Mouse (Mus musculus): Measurements from ENCODE around the gene Cacna1c. TPM values are rescaled to one million over a fixed set of nuclear protein-coding genes. Genes with fewer than 3 reads are reported as not detected.
A peak's percentile ranks its signal among the peaks of the same experiment; 100 is the strongest.

Cacna1c gene
- polyA plus RNA-seq, 1 experiment: 16.7 TPM

GRCm38 (mm10) chr6:118899688-118900087 is 296.5 kb downstream of the Cacna1c start:
- 89% methylated on average over 8 of the region's 8 CpGs for WGBS

GRCm38 (mm10) chr6:118897101-118897500 is 299.1 kb downstream of the Cacna1c start:
- H3K4me3 ChIP-seq (replicated peaks; ENCODE audit: insufficient read depth, low read depth, low read length): no peak overlapping the region
- H3K27me3 ChIP-seq (ENCODE audit: control insufficient read depth, insufficient read depth, low read length): no peaks in the 10 kb centered on the region
- TF ChIP-seq CTCF (IDR thresholded peaks at IDR 0.05; ENCODE audit: borderline replicate concordance, insufficient read depth, low read depth, low read length) (no peak), POLR2A (IDR thresholded peaks at IDR 0.05; ENCODE audit: borderline replicate concordance, insufficient read depth, low read length) (no peak)
- DNase-seq: peak; percentile 39 to 40
- peaks cover 25% of the 10 kb centered on the region for H3K4me1 ChIP-seq (ENCODE audit: control insufficient read depth, insufficient read depth, low read length)
- no peak overlapping the region; the same call in 1 of the 2 replicates for H3K27ac ChIP-seq (ENCODE audit: insufficient read depth, low read length)
- WGBS: 19% methylated on average over 5 of the region's 5 CpGs

More at GRCm38 (mm10) chr6:118899688-118900087, 296.5 kb downstream of the Cacna1c start:
- peaks cover 12% of the 10 kb centered on the region for H3K4me1 ChIP-seq (ENCODE audit: control insufficient read depth, insufficient read depth, low read length)
- TF ChIP-seq POLR2A (IDR thresholded peaks at IDR 0.05; ENCODE audit: borderline replicate concordance, insufficient read depth, low read length): no peak
- no peak for TF ChIP-seq CTCF (IDR thresholded peaks at IDR 0.05; ENCODE audit: borderline replicate concordance, insufficient read depth, low read depth, low read length)
- no peak overlapping the region for H3K27ac ChIP-seq (ENCODE audit: insufficient read depth, low read length)
- no peak for DNase-seq
- H3K27me3 ChIP-seq (ENCODE audit: control insufficient read depth, insufficient read depth, low read length): no peaks in the 10 kb centered on the region
- no peak overlapping the region for H3K4me3 ChIP-seq (replicated peaks; ENCODE audit: insufficient read depth, low read depth, low read length)

GRCm38 (mm10) chr6:118894043-118894442 is 302.2 kb downstream of the Cacna1c start:
- WGBS: 63% methylated on average over 6 of the region's 6 CpGs
- TF ChIP-seq POLR2A (IDR thresholded peaks at IDR 0.05; ENCODE audit: borderline replicate concordance, insufficient read depth, low read length) (no peak), CTCF (IDR thresholded peaks at IDR 0.05; ENCODE audit: borderline replicate concordance, insufficient read depth, low read depth, low read length) (no peak)
- Histone ChIP-seq H3K4me3 (replicated peaks; ENCODE audit: insufficient read depth, low read depth, low read length) (no peak overlapping the region), H3K27ac (ENCODE audit: insufficient read depth, low read length) (no peak overlapping the region), H3K27me3 (ENCODE audit: control insufficient read depth, insufficient read depth, low read length) (no peaks in the 10 kb centered on the region), H3K4me1 (ENCODE audit: control insufficient read depth, insufficient read depth, low read length) (peaks cover 23% of the 10 kb centered on the region)
- no peak for DNase-seq

- 85% methylated on average over 4 of the region's 4 CpGs for WGBS
- DNase-seq: no peak
Measured at GRCm38 (mm10) chr6:118889441-118889840, 306.8 kb downstream of the Cacna1c start.

GRCm38 (mm10) chr6:118887032-118887431 is 309.2 kb downstream of the Cacna1c start:
- Histone ChIP-seq H3K27me3 (ENCODE audit: control insufficient read depth, insufficient read depth, low read length) (no peaks in the 10 kb centered on the region), H3K4me1 (ENCODE audit: control insufficient read depth, insufficient read depth, low read length) (peaks cover 31% of the 10 kb centered on the region)

More at GRCm38 (mm10) chr6:118889441-118889840, 306.8 kb downstream of the Cacna1c start:
- Histone ChIP-seq H3K27me3 (ENCODE audit: control insufficient read depth, insufficient read depth, low read length) (no peaks in the 10 kb centered on the region), H3K4me1 (ENCODE audit: control insufficient read depth, insufficient read depth, low read length) (peaks cover 40% of the 10 kb centered on the region), H3K4me3 (replicated peaks; ENCODE audit: insufficient read depth, low read depth, low read length) (no peak overlapping the region), H3K27ac (ENCODE audit: insufficient read depth, low read length) (no peak overlapping the region)
- TF ChIP-seq POLR2A (IDR thresholded peaks at IDR 0.05; ENCODE audit: borderline replicate concordance, insufficient read depth, low read length): no peak
- no peak for TF ChIP-seq CTCF (IDR thresholded peaks at IDR 0.05; ENCODE audit: borderline replicate concordance, insufficient read depth, low read depth, low read length)

GRCm38 (mm10) chr6:118884961-118885360 is 311.3 kb downstream of the Cacna1c start:
- TF ChIP-seq CTCF (IDR thresholded peaks at IDR 0.05; ENCODE audit: borderline replicate concordance, insufficient read depth, low read depth, low read length) (no peak), POLR2A (IDR thresholded peaks at IDR 0.05; ENCODE audit: borderline replicate concordance, insufficient read depth, low read length) (no peak)
- no peak for DNase-seq
- peak overlapping the region; percentile 88 for H3K27ac ChIP-seq (ENCODE audit: insufficient read depth, low read length)
- no peaks in the 10 kb centered on the region for H3K27me3 ChIP-seq (ENCODE audit: control insufficient read depth, insufficient read depth, low read length)
- H3K4me1 ChIP-seq (ENCODE audit: control insufficient read depth, insufficient read depth, low read length): peaks cover 33% of the 10 kb centered on the region
- 23% methylated on average over 1 of the region's 1 CpGs for WGBS
- no peak overlapping the region for H3K4me3 ChIP-seq (replicated peaks; ENCODE audit: insufficient read depth, low read depth, low read length)

More at GRCm38 (mm10) chr6:118887032-118887431, 309.2 kb downstream of the Cacna1c start:
- no peak for DNase-seq
- WGBS: 96% methylated on average over 8 of the region's 8 CpGs
- H3K27ac ChIP-seq (ENCODE audit: insufficient read depth, low read length): no peak overlapping the region
- no peak overlapping the region for H3K4me3 ChIP-seq (replicated peaks; ENCODE audit: insufficient read depth, low read depth, low read length)
- no peak for TF ChIP-seq POLR2A (IDR thresholded peaks at IDR 0.05; ENCODE audit: borderline replicate concordance, insufficient read depth, low read length)
- no peak for TF ChIP-seq CTCF (IDR thresholded peaks at IDR 0.05; ENCODE audit: borderline replicate concordance, insufficient read depth, low read depth, low read length)

GRCm38 (mm10) chr6:118884073-118884551 is 312.1 kb downstream of the Cacna1c start:
- TF ChIP-seq POLR2A (IDR thresholded peaks at IDR 0.05; ENCODE audit: borderline replicate concordance, insufficient read depth, low read length) (no peak), CTCF (IDR thresholded peaks at IDR 0.05; ENCODE audit: borderline replicate concordance, insufficient read depth, low read depth, low read length) (no peak)
- Histone ChIP-seq H3K27ac (ENCODE audit: insufficient read depth, low read length) (peak overlapping the region; percentile 88), H3K27me3 (ENCODE audit: control insufficient read depth, insufficient read depth, low read length) (no peaks in the 10 kb centered on the region), H3K4me1 (ENCODE audit: control insufficient read depth, insufficient read depth, low read length) (peaks cover 33% of the 10 kb centered on the region), H3K4me3 (replicated peaks; ENCODE audit: insufficient read depth, low read depth, low read length) (no peak overlapping the region)
- 12% methylated on average over 8 of the region's 8 CpGs for WGBS
- DNase-seq: peak; percentile 70 to 89

- no peaks in the 10 kb centered on the region for H3K27me3 ChIP-seq (ENCODE audit: control insufficient read depth, insufficient read depth, low read length)
- DNase-seq: no peak
- no peak overlapping the region for H3K4me3 ChIP-seq (replicated peaks; ENCODE audit: insufficient read depth, low read depth, low read length)
- TF ChIP-seq POLR2A (IDR thresholded peaks at IDR 0.05; ENCODE audit: borderline replicate concordance, insufficient read depth, low read length) (no peak), CTCF (IDR thresholded peaks at IDR 0.05; ENCODE audit: borderline replicate concordance, insufficient read depth, low read depth, low read length) (no peak)
- 74% methylated on average over 2 of the region's 2 CpGs for whole genome bisulfite sequencing
- peaks cover 11% of the 10 kb centered on the region for H3K4me1 ChIP-seq (ENCODE audit: control insufficient read depth, insufficient read depth, low read length)
- H3K27ac ChIP-seq (ENCODE audit: insufficient read depth, low read length): no peak overlapping the region
Measured at GRCm38 (mm10) chr6:118876204-118876603, 320.0 kb downstream of the Cacna1c start.
